Mouse (Mus musculus): ENCODE data around the gene Idh3g.

DNA sequence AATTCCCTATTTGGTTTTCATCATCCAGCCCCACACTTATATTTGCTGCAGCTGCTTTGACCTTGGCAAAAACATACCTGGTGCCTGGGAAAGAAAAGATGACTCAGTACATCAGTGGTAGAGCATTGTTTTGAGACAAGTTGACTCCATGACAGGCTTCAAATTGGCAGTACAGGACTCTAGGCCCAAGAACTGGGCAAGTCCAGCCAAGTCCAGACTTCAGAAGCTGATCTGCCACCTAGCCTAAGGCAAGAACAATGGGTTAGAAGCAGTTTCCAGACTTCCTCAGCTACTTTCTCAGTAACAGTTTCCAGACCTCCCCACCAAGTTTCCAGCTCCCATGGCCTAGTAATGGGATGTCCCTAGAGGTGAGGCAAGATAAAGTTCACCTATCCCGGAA lies 49.0 kb upstream of the Idh3g start:
- TF ChIP-seq CTCF (conservative IDR thresholded peaks at IDR 0.05; ENCODE audit: low read length) (no peak), NANOG (IDR thresholded peaks at IDR 0.05; ENCODE audit: borderline replicate concordance, low read length) (no peak), POU5F1 (IDR thresholded peaks at IDR 0.05; ENCODE audit: borderline replicate concordance, low read length) (no peak)

Data from E14TG2a.4 (cell line).